Mouse (Mus musculus) testis, postnatal 10 days (tissue): ENCODE measurements around the gene Trafd1.

Experiments used
- DNase-seq: peaks from one replicate; pipeline ENCODE4 v3.0.0; 2021; ENCODE audit warnings: low spot score

The Trafd1 gene

DNA sequence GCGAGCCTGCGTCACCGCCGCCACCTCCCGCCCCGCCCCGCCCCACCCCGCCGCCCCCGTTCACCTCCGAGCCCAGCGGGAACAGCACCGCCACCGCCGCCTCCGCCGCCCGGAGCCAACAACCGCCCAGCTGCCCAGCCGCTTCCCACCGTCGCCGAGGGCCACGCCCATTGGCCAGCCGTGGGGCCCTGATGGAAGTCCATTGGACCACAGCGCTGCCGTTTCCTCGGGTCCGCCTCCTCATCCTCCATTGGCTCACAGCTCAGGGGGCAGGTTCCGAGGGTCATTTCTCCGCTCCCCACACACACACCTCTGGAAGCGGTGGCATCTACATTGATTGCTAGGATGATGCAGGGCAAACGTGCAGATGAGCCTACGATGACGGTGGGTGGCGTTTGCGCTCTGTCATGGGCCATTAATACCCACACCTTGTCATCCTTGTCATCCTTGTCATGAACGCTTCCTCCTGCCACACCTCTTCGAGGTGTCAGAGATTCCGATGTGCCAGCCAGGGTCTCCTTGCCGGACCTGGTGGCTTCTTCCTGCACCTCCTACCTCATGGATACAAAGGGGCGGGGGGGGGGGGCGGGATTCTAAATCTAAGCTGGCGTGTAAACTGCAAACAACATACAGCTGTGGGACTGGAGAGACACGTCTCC, at the start of gene Trafd1:
Gene Trafd1, minus strand, starts transcription at position 172 of the 659 bp plus-strand sequence.
- peak; percentile 96 for DNase-seq

DNA sequence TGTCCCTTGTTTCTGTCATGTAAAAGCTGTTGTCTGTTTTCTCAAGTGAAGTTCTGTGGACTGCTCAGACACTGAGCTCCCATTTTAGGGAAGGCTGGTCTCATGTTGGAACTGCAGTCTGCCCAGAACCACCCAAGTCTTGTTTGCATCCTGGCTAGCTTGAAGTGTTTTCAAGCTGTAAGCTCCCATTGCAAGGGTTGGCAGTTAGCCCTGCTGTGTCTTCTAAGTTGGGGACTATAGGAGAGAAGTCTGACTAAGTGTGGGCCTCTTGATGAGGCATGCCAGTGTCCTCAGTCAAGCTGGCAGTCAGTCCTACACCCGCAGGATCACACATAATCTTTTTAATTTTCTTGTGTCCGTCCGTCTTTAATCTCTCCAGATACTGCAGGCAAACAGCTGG, 43.5 kb upstream of the Trafd1 start:
- no peak for DNase-seq

DNA sequence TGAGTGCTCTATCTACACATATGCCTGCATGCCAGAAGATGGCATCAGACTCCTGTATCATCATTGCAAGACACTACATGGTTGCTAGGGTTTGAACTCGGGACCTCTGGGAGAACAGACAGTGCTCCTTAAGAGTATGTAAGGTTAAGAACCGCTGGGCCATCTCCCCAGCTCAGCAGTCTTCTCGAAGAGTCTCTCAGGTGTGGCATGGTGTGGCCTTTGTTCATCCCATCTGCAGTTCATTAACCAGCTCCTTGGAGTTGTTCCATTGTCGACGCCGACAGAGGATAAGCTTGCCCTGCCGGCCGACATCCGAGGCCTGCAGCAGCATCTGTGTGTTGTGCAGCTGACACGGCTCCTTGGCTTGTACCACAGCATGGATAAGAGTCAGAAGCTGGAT, 37.9 kb upstream of the Trafd1 start:
- DNase-seq, result no peak

DNA sequence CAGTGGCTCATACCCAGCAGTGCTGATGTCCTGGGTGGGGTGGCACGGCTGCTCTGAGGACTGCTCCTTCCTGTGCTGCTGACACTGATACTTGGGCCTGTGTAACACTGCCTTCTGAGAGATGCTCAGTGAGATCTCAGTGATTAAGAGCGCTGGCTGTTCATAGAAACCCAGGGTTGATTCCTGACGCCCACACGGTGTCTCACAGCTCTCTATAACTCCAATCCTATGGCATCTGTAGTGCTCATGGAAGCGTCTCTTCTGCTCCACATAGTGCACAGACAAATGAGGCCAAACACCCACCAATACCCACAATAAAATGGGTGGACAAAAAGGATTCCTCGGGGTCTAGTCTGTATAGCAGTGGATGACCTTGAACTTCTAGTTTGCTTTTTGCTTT, 37.4 kb upstream of the Trafd1 start:
- no peak for DNase-seq

DNA sequence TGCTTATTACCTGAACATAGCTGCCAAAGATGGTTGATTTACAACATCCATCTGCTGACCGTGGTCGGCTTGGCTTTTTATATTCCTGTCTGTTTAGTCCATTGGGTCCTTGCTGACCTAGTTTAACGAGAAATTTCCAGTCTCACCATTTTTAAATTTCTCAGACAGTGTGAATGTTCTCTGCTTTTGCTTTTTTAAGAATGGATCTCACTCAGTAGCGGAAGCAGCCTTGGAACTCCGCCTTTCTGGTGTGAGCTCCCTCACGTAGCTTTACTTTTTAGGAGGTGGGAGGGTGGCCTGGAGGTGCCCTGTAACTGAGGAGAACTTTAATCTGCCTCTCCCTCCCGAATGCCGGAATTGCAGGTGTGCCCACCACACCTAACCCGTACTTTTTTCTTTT, 35.3 kb upstream of the Trafd1 start:
- DNase-seq, result no peak

DNA sequence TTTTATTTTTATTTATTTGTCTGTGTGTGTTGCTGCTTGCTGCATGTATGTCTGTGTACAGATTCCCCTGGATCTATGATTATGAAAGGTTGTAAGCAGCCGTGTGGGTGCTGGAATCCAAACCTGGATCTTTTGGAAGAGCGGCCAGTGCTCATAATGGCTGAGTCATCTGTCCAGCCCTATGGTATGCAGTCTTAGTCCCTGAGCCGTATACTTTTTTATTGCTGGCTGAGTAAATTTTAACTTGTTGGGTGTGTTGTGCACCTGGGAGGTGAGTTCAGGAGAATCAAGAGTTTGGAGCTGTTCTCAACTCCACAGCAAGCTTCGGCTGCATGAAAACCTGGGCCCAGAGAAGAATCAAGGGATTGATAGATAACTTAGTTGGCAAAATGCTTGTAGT, 25.5 kb upstream of the Trafd1 start:
- DNase-seq, result no peak

DNA sequence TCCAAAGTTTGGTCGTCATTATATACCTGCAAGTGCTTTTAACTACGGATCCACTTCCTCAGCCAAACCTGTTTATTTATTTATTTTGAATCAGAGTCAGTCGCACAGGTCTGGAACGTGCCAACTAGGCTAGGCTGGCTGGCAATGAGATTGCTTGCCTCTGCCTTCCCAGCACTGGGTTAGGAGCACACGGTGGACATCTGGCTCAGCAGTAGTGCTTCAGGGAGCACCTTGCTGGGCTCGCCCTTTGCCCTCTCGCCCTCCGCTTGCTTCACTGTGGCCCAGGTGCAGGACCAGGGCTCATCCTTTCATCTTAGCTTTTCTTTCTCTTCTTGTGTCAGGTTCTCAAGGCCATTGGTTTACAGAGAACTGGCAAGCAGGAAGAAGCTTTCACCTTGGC, 22.4 kb upstream of the Trafd1 start:
- DNase-seq, result no peak

DNA sequence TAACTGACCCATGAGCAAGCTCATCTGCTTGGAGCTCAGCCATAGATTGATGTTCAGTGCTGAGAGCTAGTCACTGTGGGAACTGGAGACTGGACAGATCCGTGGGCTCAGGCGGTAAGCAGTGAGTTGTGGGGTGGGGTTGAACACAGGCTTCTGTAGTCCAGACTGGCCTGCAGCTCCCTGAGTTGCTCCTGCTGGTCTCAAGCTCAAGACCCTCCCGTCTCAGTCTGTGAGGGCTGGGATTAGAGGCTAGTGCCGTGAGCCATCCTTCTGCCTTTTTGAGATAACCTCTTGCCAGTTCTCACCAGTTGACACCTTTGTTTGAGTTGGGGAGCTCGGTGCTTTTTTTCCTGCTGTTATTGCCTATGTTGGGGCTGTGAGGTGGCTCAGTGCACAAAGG, 15.4 kb upstream of the Trafd1 start:
- DNase-seq, result no peak

DNA sequence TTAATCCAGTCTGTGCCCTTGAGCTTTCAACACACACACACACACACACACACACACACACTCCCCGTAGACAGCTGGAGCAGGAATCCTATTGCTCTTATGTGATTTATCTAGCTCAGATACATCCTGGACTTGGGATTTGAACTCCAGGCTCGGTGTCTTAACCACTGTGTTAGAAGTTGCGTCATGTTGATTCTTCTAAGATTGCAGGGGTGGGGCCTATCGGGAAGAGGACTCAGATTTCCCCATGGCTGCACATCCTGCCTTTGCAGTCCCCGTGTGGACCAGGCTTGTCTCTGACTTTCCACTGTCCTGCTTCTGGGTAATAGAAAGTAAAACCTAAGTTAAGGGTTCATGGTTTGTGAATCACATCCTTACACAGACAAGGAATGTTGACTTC, 14.6 kb upstream of the Trafd1 start:
- DNase-seq, result no peak

DNA sequence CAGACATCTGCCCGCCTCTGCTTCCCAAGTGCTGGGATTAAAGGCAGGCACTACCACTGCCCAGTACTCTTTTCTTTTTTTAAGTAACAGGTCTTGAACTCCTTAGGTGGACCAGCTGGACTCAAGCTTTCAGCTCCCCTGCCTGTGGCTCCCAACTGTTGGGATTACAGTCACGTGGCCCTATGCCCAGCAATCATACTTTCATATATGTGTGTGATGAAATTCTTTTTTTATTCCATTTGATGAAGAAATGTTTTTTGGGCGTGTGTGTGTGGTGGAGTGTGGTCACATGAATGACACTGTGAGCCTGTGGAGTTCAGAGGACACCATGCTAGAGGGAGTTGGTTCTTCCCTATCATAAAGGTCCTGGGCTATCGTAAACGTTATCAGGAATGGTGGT, 14.1 kb upstream of the Trafd1 start:
- DNase-seq, result no peak

DNA sequence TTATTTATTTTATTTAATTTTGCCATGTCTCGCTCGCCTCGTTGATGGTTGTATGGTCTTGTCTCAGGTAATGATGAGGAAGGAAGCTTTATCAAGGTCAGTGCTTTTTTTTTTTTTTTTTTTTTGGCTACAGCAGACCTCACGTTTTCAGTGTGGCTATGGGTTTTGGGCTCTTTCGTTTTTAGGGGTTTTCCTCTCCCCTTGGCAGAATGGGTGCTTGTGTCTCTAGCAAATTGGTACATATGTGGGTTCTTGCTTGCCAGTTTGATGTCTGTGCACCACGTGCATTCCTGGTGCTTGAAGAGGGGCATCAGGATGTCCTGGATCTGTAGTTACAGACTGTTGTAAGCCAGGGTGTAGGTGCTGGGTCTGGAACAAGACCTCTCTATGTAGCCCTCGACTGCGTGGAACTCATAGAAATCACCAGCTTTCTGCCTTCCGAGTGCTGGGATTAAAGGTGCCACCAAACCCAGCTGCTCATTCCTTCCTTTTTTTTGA, 13.6 kb upstream of the Trafd1 start:
- DNase-seq, result no peak

DNA sequence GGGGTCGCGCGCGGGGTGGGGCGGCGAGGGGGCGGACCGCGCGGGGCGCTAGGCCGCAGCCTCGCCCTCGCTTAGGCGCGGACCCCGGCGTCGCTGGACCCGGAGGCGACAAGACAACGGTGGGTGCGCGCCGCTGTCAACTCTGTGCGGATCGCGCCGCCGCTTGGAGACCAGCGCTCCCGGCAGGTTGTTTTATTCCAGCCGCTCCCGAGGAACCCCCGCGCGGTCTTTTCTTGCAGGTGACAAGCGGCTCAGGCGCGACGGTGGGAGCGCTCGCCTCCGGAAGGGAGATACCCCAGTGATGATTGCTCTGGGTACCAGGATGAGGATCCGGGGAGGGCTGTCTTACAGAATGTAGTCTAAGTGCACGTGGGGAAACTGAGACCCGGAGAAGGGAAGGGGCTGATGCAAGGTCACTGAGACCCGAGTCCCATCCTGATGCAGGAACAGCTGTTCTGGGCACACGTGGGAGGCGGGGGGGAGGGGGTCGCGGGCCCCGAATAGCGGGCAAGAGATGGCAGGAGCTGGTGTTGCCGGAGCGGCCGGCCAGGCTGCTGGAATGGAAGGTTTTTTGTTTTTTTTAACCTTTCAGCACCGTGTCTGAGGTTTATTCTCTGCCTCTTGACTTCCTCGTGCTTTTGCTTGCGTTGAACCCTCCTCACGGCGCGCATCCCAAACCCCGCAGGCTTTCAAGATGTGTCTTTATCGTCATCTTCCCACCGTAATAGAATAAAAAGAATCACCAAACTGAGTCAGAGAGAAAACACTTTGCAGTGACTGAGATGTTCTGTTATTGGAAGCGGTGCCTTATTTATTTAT, 12.9 kb upstream of the Trafd1 start:
- DNase-seq, result no peak

DNA sequence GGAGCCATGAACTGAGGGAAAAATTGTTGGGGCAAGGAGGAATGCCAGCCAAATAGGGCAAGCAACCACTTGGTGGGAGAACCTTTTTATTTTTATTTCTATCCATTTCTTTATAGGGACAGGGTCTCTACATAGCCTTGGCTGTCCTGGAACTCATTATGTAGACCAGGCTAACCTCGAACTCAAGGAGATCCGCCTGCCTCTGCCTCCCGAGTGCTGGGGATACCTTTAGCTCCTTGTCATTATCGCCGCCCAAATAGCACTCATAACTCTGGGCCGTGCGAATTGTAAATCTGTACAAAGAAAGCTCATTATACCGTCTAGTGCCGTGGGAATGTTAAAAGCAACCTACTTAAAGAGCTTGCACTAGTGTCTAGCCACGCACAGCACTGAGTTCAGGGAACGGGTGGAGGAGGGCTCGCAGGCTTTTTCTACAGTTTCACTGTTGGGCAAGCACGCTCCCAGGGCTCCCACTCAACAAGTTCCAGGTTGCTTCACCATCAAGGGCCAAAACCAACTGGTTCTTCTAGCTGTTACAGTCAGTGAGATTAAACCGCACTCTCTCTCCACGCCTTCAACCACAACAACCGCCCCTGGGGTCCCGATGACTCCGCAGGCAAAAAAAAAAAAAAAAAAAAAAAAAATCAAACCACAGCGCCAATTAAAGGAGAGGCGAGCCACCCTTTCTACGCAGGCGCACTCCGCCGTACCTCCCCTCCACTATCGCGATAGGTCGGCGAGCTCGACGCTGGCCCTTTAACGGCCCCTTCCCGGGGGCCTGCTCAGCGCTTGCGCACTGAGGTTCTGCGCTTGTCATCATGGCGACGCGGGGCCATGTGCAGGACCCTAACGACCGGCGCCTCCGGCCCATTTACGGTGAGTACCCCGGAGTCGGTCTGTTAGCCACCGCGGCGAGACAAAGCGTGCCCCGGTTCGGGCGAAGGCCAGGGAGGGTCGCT, 12.0 kb upstream of the Trafd1 start, which contains the start of gene Naa25:
Gene Naa25, plus strand, starts transcription at position 750 of the 959 bp plus-strand sequence.
- DNase-seq, result peak; percentile 98

DNA sequence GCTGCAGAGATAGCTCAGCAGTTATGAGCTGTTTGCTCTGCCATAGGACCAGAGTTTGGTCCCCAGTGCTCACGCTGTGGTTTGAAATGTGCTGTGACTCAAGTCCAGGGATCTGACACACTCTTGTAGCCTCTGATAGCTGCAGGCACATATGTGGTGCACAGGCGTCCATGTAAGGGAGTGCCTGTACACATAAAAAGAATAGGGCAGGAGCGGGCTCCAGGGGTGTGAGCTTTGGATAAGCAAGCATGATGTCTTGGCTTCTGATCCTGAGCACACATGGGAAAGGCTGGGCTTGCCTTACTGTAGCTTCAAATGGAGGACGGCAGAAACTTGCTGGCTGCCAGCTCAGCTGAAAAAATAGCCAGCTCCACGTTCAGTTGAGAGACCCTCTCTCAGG, 10.2 kb upstream of the Trafd1 start:
- DNase-seq, result no peak

DNA sequence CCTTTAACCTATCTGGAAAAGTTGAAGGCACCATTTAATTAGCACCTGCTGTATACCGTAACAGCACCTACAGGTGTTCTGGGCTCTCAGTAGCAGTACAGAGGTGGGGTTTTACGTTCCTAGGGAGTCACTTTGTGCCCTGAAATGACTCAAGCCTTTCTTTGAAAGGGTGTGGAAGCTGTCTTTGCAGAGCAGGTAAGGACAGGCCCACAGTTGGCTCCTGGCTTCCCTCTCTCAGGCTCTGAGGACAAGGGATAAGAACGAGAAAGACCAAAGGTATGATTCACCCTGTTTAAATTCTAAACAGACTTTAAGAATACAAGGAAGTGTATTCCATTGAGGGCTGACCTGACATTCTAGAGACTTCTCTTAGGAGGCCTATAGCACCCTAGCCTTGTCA, 8.0 kb upstream of the Trafd1 start:
- no peak for DNase-seq

DNA sequence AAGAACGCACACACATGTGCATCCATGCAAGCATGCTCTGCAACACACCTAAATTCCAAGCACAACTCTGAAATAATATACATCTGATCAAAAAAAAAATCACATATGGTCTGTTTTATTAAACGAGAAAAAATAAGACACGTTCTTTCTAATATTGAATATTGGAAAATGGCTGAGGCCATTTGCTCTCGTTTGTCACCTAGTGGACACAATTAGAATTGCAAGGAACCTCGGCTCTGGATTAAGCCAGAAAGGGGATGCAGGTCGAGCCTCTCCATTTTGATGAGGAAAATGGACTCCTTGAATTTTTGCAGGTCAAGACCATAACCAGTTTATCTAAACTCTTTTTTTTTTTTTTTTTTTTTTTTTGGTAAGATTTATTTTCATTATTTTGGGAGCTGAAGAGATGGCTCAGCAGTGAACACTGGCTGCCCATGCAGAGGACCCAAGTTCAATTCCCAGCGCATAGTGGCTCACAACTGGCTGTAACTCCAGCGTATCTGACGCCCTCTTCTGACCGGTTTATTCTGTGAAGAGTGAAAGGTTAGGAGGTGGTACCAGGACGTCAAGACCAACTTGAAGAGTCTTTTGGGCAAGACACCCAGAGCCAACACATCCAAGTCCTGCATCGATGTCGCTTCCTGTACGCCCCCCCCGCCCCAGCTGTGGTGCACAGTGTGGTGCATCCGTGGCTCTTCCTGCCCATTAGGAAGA, 7.4 kb upstream of the Trafd1 start:
- no peak for DNase-seq

DNA sequence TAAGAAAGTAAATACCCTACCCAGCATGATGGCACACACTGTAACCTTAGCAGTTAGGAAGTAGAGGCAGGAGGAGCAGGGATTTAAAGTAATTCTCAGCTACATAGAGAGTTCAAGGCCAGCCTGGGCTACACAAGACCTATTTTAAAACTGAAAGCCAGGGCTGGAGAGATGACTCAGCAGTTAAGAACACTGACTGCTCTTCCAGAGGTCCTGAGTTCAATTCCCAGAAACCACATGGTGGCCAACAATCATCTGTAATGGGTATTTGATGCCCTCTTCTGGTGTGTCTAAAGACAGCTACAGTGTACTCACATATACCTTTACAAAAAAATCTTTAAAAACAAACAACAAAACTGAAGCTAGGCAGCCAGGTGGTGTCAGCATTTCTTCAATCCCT, 4.3 kb upstream of the Trafd1 start:
- DNase-seq, result no peak

DNA sequence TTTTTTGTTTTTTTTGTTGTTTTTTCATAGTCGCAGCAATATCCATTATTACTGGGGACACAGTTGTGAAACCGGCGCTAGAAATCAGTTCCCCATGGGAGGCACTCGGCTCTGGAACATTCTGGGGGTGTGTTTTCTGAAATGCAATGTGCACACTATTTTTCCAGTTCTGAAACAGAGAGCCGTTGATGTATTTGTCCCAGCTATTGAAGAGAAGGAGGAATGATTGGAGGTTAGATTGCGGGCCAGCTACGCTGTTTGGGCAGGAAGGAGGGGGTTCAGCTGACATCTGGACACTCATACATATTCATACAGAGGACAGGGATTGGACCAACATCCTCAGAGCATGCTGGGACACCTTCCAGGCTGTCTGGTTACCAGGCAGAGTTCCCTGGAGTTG, 3.7 kb upstream of the Trafd1 start:
- no peak for DNase-seq

DNA sequence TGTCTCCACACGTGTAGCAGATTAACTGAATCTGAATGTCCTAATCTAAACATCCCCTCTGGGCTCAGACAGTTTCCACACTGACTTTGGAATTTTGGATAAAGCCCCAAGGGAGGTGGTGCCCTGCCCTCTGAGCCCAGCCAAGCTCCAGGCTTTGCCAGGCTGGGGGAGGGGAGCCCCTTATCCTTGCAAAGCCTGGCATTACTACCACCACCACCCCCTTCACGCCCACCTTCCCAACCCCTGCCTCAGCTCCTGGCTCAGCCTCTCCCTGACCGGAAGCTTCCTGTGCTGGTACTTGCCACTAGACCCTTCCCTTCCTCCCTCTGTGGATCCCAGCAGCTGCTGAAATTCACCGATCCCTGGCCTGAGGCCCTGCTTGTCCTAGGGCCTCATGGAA, 1.7 kb upstream of the Trafd1 start:
- DNase-seq, result no peak

DNA sequence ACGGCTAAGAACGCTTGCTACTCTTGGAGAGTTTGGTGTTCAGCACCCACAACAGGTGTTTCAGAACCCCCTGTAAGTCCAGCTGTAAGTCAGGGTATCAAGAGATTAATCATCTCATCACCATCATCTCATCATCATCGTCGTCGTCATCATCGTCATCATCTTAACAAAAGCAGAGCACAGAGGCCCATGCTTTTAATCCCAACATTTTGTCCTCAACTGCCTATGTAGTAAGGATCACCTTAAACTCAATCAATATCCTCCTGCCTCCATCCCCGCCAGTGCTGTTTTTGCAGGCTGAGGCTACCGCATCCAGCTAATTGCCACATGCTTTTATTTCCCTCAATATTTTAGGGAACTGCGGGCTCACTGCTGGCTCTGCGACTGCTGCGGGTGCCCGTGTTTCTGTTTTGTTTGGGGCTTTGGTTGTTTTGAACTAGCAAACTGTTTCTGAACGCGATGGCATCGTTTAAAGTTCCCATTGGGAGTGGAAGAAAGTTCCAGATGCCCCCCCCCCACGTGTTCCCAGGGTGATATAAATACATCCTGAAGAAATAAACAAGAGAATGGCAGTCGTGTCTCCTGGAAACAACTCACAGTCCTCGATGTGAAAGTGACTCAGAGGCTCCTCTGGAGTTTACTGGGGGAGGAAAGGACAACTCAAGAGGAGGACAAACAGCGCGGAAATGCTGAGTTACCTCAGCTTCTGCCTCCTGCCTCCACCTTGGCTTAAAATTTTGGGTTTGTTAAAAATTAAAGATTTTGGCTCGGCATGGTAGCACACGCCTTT, 883 bp upstream of the Trafd1 start:
- DNase-seq, result no peak
